Mouse (Mus musculus): ENCODE measurements at regions not wholly inside any gene's neighbourhood (a gene's known extent, or its start where the extent isn't known, plus 50 kb on each side); places are given as distances from the start of the nearest gene placed in this dataset.
A peak's percentile ranks its signal among the peaks of the same experiment; 100 is the strongest.

GRCm38 (mm10) chr17:64382894-64383293, 51.2 kb upstream of the Pja2 start:
- DNase-seq: no peak

- DNase-seq: no peak
Measured at GRCm38 (mm10) chr17:64383600-64383999, 51.9 kb upstream of the Pja2 start.

- DNase-seq: no peak
Measured at GRCm38 (mm10) chr17:64390349-64390748, 58.6 kb upstream of the Pja2 start.

DNA sequence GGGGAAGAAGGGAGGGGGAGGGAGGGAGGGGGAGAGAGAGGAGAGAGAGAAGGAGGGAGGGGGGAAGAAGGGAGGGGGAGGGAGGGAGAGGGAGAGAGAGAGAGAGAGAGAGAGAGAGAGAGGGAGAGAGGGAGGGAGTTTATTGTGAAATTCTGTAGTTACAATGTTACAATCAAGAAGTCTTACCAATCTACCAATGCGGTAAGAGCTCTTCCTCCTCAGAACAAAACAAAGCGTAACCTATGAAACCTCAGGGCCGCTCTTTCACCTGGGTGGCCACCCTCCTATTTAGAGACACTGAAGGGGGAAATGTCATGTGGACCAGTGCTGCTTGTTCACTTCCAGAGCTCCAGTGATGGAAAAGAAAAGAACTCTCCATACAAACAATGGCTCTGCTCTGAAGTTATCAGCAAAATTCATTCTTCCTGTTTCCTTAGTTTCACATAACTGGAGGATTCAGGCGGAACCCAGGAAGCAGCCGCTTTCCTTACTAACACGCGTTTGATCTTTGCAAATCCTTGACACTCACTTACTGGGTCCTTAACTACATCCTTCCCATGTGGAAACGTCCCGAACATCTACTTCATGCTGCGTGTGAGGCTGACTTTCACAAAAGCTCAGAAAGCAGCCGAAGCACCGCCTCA, 65.7 kb upstream of the Pja2 start:
- DNase-seq: peak; percentile 15 to 19

- peak; percentile 6 to 24 for DNase-seq
Measured at GRCm38 (mm10) chr17:64398114-64398692, 66.5 kb upstream of the Pja2 start.

GRCm38 (mm10) chr17:64398708-64399107, 67.0 kb upstream of the Pja2 start:
- peak in 1 of 2 experiments; percentile 4 for DNase-seq

DNA sequence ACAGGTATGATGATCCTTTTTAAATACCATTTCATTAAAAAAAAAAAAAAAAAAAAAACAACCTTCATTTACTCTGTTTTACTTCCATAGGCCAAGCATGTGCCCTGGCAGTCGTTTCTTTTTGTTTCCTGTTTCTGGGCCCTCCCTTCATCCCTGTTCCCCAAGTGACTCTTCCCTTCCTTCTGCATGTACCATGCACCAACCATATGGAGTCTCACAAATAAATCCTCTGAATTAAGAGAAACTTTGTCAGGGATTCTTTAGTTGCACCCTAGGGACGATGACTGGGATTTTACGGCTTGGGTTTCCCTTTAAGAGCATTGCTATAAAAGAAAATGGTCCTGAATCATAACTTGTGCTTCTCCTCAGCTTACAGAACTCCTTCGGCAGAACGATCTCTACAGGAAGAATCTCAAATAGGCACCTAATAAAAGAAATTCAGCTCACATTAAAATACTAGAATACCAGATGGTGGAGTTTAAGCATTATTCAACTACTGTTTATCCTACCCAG, 75.1 kb upstream of the Pja2 start:
- no peak for DNase-seq

- DNase-seq: no peak
Measured at GRCm38 (mm10) chr17:64407255-64408011, 75.7 kb upstream of the Pja2 start.

- no peak for DNase-seq
Measured at GRCm38 (mm10) chr17:64425811-64426210, 94.1 kb upstream of the Pja2 start.

- no peak for DNase-seq
Measured at GRCm38 (mm10) chr17:64426536-64426935, 94.8 kb upstream of the Pja2 start.

DNA sequence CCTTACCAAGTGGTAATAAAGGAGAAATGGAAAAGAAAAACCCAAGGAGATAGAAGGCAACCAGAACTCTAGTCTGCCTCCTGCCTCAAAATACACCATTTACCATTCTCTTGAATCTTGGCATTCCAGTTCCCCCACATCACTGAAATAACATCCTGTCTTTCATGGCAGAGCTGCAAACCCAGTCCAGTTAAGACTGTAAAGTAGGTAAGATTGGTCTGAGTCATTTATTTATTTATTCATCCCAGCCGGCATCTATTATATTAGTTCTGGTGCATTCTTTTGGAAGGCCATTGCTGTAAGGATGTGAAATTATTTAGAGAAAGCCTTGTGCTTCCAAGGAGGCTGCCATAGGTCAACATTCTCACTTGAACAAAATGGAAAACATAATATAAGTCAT, 107.9 kb upstream of the Pja2 start:
- DNase-seq: no peak

- no peak for DNase-seq
Measured at GRCm38 (mm10) chr17:64454736-64455135, 123.0 kb upstream of the Pja2 start.

GRCm38 (mm10) chr17:64466273-64466672, 134.3 kb upstream of the Man2a1 start:
- no peak for DNase-seq

DNA sequence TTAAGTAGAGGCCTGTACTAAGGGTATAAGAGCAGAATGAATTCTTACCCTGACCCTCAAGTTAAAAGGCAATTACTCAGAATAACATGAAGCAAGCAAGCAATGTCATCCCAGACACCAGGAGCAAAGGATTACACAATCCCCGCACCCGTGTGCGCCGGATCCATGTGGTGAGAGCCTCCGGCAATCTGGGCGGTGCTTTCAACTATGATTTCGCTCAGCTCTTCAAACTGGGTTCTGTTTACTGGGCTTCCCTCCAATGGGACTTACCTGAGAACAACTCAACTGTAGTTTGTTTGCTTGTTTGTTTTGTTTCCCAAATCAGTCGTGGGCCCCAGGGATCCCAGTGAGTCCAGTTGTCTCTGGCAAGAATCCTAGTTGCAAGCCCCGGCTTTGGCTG, 133.8 kb upstream of the Man2a1 start:
- DNase-seq: no peak

DNA sequence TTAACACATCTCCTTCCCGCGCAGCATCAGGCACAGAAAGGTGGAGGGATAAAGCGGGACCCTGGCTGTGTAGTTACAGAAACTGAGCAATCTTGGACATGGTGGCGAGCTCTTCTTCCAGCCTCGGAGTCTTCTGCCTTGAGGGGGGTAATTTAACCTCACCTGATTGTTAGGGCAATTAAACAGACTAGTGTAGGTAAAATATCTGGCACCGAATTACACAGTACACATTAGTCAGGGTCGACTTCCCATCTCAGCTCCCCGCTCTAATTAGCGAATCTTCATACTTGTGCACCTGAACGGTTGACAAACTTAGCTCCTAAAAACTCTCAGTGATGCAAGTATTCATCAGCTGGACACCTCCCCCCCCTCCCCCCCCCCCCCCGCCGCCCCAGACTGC, 133.2 kb upstream of the Man2a1 start:
- DNase-seq: no peak

DNA sequence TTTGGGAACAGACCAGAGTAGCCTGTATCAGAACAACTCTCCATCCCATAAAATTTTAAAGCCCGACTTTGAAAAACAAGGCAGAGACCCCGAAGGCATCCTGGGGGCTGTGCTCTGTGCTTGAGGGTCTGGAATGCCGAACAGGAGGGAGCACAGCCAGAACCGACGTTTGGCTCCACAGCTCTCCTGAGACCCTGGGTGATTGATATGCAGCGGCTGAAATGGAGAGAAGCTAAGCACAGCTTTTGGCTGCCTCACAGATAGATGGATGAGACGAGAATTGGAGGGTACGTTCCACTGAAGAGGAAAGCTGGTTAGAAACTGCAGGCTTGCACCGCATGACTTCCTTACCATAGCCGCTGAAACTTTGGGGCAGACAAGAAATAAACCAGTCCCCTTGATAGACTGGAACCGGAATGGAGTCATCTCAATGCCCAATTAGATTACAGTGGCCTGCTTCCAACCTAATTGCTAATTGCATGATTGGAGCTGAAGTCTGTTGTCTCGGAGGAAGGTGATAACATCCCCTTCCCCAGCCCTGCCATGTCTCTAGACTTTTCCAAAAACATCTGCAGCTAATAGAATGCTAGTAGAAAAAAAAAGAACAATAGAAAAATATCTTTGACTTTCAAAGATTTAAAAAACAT, 130.7 kb upstream of the Man2a1 start:
- no peak for DNase-seq

DNA sequence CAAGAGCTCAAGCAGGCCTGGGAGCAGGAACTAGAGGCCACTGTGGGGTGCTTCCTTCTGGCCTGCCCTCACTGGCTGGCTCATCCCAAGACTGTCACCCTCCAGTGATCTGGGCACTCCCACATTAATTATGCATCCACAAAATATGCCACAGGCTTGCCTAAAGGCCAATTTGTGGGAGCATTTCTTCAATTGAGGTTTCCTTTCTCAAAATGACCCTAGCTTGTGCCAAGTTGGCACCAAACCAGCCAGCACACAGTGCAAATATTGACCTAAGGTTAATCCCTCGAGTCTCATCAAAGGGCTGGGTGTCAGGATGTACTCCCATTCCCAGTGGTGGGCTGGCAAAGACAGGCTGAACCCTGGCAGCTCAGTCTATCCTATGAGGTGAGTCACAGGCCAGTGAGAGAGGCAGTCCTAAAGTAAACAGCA, 119.9 kb upstream of the Man2a1 start:
- DNase-seq: peak; percentile 55 to 70

- no peak for DNase-seq
Measured at GRCm38 (mm10) chr17:64484835-64485234, 115.7 kb upstream of the Man2a1 start.

- DNase-seq: no peak
Measured at GRCm38 (mm10) chr17:64489769-64490335, 110.7 kb upstream of the Man2a1 start.

DNA sequence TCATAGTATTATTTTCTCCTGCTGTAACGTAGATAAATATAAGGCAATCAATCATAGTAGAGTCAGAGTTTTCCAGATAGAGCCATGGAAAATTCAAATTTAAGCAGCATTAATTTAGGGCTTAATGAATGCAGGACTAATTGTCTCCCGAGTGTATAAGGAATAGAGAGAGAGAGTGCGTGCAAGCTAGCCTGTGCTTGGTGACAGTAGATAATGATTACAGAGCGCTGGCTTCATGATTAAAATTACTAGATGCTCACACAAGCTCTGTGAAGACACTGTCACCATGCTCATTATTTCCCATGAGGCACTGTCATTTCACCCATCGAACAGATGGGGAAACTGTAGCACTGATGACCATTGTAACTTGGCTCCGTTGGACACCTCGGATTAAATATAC, 109.9 kb upstream of the Man2a1 start:
- no peak for DNase-seq

DNA sequence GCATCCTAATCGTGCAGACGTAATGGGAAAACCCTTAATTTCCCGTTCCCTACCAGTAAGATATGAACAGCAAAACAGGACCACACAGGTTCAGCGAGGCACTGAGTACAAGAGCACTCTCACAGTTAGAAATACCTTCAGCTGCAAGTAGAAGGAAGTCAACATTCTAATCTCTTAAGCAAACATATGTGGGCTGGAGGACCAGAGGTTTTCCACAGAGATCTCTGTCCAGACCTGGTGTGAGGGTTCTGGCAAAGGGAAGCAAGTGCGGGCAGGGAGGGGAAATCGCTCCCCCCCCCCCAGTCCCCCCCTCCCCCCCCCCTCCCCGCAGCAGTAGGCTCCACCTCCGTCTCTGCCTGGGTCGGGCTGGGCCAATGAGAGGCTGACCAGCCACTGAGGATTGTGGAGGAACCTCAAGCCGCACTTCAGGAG, 108.6 kb upstream of the Man2a1 start:
- DNase-seq: no peak

DNA sequence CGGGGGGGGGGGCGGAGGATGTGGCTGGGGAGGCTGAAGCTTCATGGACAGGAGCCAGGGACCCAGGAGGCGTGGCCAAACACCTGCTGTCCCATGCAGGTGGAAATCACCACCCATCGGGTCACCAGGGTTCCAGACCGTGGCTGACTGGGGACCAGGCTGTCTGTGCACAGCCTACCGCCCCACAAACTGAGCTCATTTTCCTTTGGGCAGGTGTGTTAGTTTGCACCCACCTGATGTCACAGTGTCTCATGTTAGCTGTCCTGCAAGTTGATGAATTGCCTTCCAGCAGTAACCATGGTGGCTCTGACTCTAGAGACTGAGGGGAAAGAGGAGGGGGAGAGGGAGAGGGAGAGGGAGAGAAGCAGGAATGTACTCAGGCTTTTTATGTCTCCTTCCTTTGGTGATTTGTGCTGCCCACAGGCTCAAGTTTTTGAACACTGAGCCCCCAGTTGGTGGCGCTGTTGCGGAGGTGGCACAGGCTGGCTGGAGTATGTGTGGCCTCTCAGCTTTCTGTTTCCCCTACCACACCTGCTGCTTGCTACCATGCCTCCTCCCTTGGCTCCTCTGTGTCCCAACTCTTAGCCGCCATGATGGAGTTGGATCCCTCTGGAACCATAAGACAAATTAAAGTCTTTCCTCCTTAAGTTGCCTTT, 107.8 kb upstream of the Man2a1 start:
- DNase-seq: peak in 1 of 2 experiments; percentile 48
